ENCODE assay signal across 11 mouse cellular contexts in the genomic region with DNA sequence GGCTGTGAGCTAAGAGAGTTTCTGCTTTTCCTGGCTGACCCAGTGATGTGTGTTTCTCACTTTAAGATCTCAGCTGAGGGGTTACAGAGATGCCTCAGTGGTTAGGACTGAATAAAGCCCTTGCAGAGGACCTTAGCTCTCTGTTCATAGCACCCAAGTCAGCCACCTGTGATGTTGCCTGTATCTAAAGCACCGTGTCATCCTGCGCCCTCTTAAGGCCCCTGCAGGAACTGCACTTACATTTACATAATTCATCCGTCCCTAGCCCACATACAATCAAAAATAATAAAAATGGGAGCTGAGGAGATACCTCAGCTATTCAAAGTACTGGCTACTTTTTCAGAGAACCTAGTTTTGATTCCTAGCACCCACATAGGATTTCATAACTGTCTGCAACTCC. TPM values are rescaled to one million over a fixed set of nuclear protein-coding genes. Genes with fewer than 3 reads are reported as not detected.
A peak's percentile ranks its signal among the peaks of the same experiment; 100 is the strongest.
DNase-seq lines count a peak whose midpoint lies in the region; ATAC-seq and TF ChIP-seq lines count a peak whose summit lies in the region.
"Had no signal": no experiment of that assay in that cellular context is flagged by ENCODE, and none has a peak within 500 bp of the region (broad histone marks: within the 10 kb centered on the region; RNA-seq: fewer than 3 reads in every experiment).

No protein-coding gene starts in this region.

- H3K27me3 ChIP-seq in hindbrain, postnatal 0 days (ENCODE audit: insufficient read depth, low read length), result no peaks in the 10 kb centered on the region
- no peaks in the 10 kb centered on the region for H3K27me3 ChIP-seq in hindbrain, embryonic 10.5 days (ENCODE audit: insufficient read depth, poor library complexity, severe bottlenecking)
- no peaks in the 10 kb centered on the region for H3K27me3 ChIP-seq in spleen, adult 2 months (ENCODE audit: control insufficient read depth, insufficient read depth, low read length)
- H3K27me3 ChIP-seq: liver, embryonic 15.5 days; neural tube, embryonic 12.5 days had no signal

- WGBS in hindbrain, postnatal 0 days, result 50% methylated on average over 3 of the region's 3 CpGs
- WGBS in hindbrain, embryonic 10.5 days, result 52% methylated on average over 3 of the region's 3 CpGs
- 58% methylated on average over 3 of the region's 3 CpGs for WGBS in spleen, adult 2 months

- no peak overlapping the region for H3K4me3 ChIP-seq in hindbrain, postnatal 0 days (ENCODE audit: low read length)
- no peak overlapping the region for H3K4me3 ChIP-seq in hindbrain, embryonic 10.5 days
- no peak overlapping the region for H3K4me3 ChIP-seq in spleen, adult 2 months (ENCODE audit: extremely low read depth, insufficient read depth, insufficient read length)
- H3K4me3 ChIP-seq: liver, embryonic 15.5 days; neural tube, embryonic 12.5 days had no signal

- H3K9ac ChIP-seq in hindbrain, postnatal 0 days (replicated peaks; ENCODE audit: low read length), result no peak overlapping the region
- H3K9ac ChIP-seq: liver, embryonic 15.5 days; neural tube, embryonic 12.5 days had no signal

- DNase-seq in hindbrain, postnatal 0 days (ENCODE audit: low spot score), result no peak
- no peak for DNase-seq in hindbrain, embryonic 10.5 days (ENCODE audit: low spot score)
- DNase-seq in spleen, adult 2 months (ENCODE audit: low read depth in 1 of 2, low spot score in 2 of 2), result peak in 1 of 2 experiments; percentile 4
- DNase-seq in spleen, postnatal 36 days (ENCODE audit: low spot score in 2 of 2), result no peak
- peak; percentile 19 for DNase-seq in embryo, embryonic 11 days
- peak; percentile 28 for DNase-seq in thymus, postnatal 14 days
- DNase-seq in cerebellum, postnatal 4 days (ENCODE audit: low spot score in 2 of 2), result no peak
- DNase-seq in cerebellum, adult 8-10 months, result no peak
- DNase-seq: gastrocnemius, postnatal 25 days had no signal

- TF ChIP-seq CTCF in hindbrain, postnatal 0 days (IDR thresholded peaks at IDR 0.05; ENCODE audit: low read depth), result peak; percentile 54
- TF ChIP-seq CTCF in spleen, adult 2 months (IDR thresholded peaks at IDR 0.05; ENCODE audit: extremely low read depth, insufficient read depth, insufficient read length, insufficient replicate concordance), result peak; percentile 47; the same call in 1 of the 2 replicates

- no peak overlapping the region for H3K27ac ChIP-seq in hindbrain, postnatal 0 days
- no peak overlapping the region for H3K27ac ChIP-seq in hindbrain, embryonic 10.5 days
- H3K27ac ChIP-seq in spleen, adult 2 months (ENCODE audit: insufficient read depth, low read length), result no peak overlapping the region
- H3K27ac ChIP-seq: liver, embryonic 15.5 days; neural tube, embryonic 12.5 days had no signal

- no peaks in the 10 kb centered on the region for H3K4me1 ChIP-seq in hindbrain, postnatal 0 days (ENCODE audit: insufficient read depth, low read length)
- no peaks in the 10 kb centered on the region for H3K4me1 ChIP-seq in hindbrain, embryonic 10.5 days (replicated peaks)
- no peaks in the 10 kb centered on the region for H3K4me1 ChIP-seq in spleen, adult 2 months (ENCODE audit: control insufficient read depth, insufficient read depth, insufficient read length)
- H3K4me1 ChIP-seq: liver, embryonic 15.5 days; neural tube, embryonic 12.5 days had no signal

- no peaks in the 10 kb centered on the region for H3K36me3 ChIP-seq in hindbrain, postnatal 0 days (ENCODE audit: insufficient read depth, low read length)
- no peaks in the 10 kb centered on the region for H3K36me3 ChIP-seq in hindbrain, embryonic 10.5 days
- no peaks in the 10 kb centered on the region for H3K36me3 ChIP-seq in spleen, adult 2 months (ENCODE audit: control insufficient read depth, insufficient read depth, low read length)
- H3K36me3 ChIP-seq: liver, embryonic 15.5 days; neural tube, embryonic 12.5 days had no signal

- H3K9me3 ChIP-seq in hindbrain, postnatal 0 days (ENCODE audit: low read length), result no peaks in the 10 kb centered on the region
- H3K9me3 ChIP-seq in hindbrain, embryonic 10.5 days, result no peaks in the 10 kb centered on the region
- H3K9me3 ChIP-seq: liver, embryonic 15.5 days; neural tube, embryonic 12.5 days had no signal

- H3K4me2 ChIP-seq in hindbrain, postnatal 0 days (ENCODE audit: low read depth, low read length), result no peak overlapping the region
- H3K4me2 ChIP-seq: liver, embryonic 15.5 days; neural tube, embryonic 12.5 days had no signal

- no peak for TF ChIP-seq POLR2A in spleen, adult 2 months (IDR thresholded peaks at IDR 0.05; ENCODE audit: low read depth, low read length)

- no peak for ATAC-seq in hindbrain, postnatal 0 days

RNA-seq across cellular contexts. Expression of gene Diras2, which starts 54.9 kb away (rescaled TPM):
- total RNA-seq in hindbrain, postnatal 0 days (2014; rRNA removed), result 64.4 and 64.5 TPM in 2 replicates
- 7.3 and 7.9 TPM in 2 replicates for polyA plus RNA-seq in hindbrain, postnatal 0 days (2015; fragmentation: Nextera tagmentation; extraction: Ambion mirVana)
- 0.09 and 0.29 TPM in 2 replicates for polyA plus RNA-seq in hindbrain, embryonic 10.5 days (2016; fragmentation: Nextera tagmentation; extraction: Ambion mirVana)
- 2.0 TPM in 2 replicates for polyA plus RNA-seq in spleen, adult 2 months (2012; rRNA removed)

Comparison
In these comparisons a context has a peak if more than half of its experiments do, and no peak if none do; other contexts are left out.
1. DNase-seq: peak in embryo, embryonic 11 days (single experiment) and thymus, postnatal 14 days (single experiment); none in hindbrain, postnatal 0 days (single experiment), hindbrain, embryonic 10.5 days (single experiment), spleen, postnatal 36 days (0 of 2), cerebellum, postnatal 4 days (0 of 2) and cerebellum, adult 8-10 months (single experiment).